21 mouse cellular contexts compared by ENCODE assay signal in genomic region chr9:32168546-32169137, GRCm38 (mm10). TPM values are rescaled to one million over a fixed set of nuclear protein-coding genes. Genes with fewer than 3 reads are reported as not detected.
DNase-seq lines count a peak whose midpoint lies in the region; ATAC-seq and TF ChIP-seq lines count a peak whose summit lies in the region.
"Had no signal": no experiment of that assay in that cellular context is flagged by ENCODE, and none has a peak within 500 bp of the region (broad histone marks: within the 10 kb centered on the region; RNA-seq: fewer than 3 reads in every experiment).

No protein-coding gene starts in this region.

- peak; percentile 59 for DNase-seq in midbrain, embryonic 11.5 days (ENCODE audit: low spot score, missing footprints)
- DNase-seq in kidney, postnatal 0 days (ENCODE audit: low spot score), result peak; percentile 10
- DNase-seq in kidney, postnatal 4 days, result peak; percentile 10 to 30
- no peak for DNase-seq in left cerebral cortex, adult 11 months (ENCODE audit: low spot score)
- no peak for DNase-seq in urinary bladder, postnatal 14 days (ENCODE audit: low spot score)
- no peak for DNase-seq in heart, postnatal 4 days
- DNase-seq: adrenal gland, postnatal 36 days; cerebellum, adult 2 months; cerebellum, postnatal 14 days; forebrain, postnatal 0 days; heart, adult 2 months; lung, postnatal 36 days had no signal

- no peak overlapping the region for H3K9ac ChIP-seq in midbrain, embryonic 11.5 days (ENCODE audit: low read length)
- no peak overlapping the region for H3K9ac ChIP-seq in midbrain, embryonic 16.5 days (ENCODE audit: low read depth, low read length)
- no peak overlapping the region for H3K9ac ChIP-seq in kidney, postnatal 0 days (ENCODE audit: low read depth, low read length)
- H3K9ac ChIP-seq: forebrain, postnatal 0 days; heart, embryonic 12.5 days; hindbrain, embryonic 14.5 days; limb, embryonic 12.5 days; liver, embryonic 15.5 days; midbrain, embryonic 13.5 days had no signal

- 94% methylated on average over 5 of the region's 5 CpGs for WGBS in midbrain, embryonic 11.5 days
- 98% methylated on average over 5 of the region's 5 CpGs for WGBS in midbrain, embryonic 16.5 days
- 85% methylated on average over 5 of the region's 5 CpGs for WGBS in kidney, postnatal 0 days

- no peak for ATAC-seq in midbrain, embryonic 11.5 days (ENCODE audit: low FRiP score)
- ATAC-seq in midbrain, embryonic 16.5 days, result no peak
- peak; percentile 79 for ATAC-seq in kidney, postnatal 0 days (replicated peaks; ENCODE audit: low FRiP score, low read depth)
- ATAC-seq: forebrain, postnatal 0 days; intestine, postnatal 0 days; midbrain, embryonic 13.5 days; Patski had no signal

- H3K4me1 ChIP-seq in midbrain, embryonic 11.5 days (ENCODE audit: control insufficient read depth, insufficient read depth, low read length), result no peaks in the 10 kb centered on the region
- peaks cover 2% of the 10 kb centered on the region; the same call in 1 of the 2 replicates for H3K4me1 ChIP-seq in midbrain, embryonic 16.5 days (ENCODE audit: control insufficient read depth, insufficient read depth, low read length)
- H3K4me1 ChIP-seq in kidney, postnatal 0 days (replicated peaks; ENCODE audit: insufficient read depth, low read length), result no peaks in the 10 kb centered on the region
- H3K4me1 ChIP-seq: limb, embryonic 12.5 days; midbrain, embryonic 13.5 days had no signal

- H3K27ac ChIP-seq in midbrain, embryonic 11.5 days (ENCODE audit: low read depth, low read length), result no peak overlapping the region
- H3K27ac ChIP-seq in midbrain, embryonic 16.5 days (ENCODE audit: low read length), result no peak overlapping the region
- H3K27ac ChIP-seq in kidney, postnatal 0 days, result peak overlapping the region; percentile 21; the same call in 1 of the 2 replicates
- H3K27ac ChIP-seq: heart, adult 2 months; hindbrain, embryonic 14.5 days; limb, embryonic 12.5 days; liver, embryonic 15.5 days; midbrain, embryonic 13.5 days had no signal

- no peaks in the 10 kb centered on the region for H3K36me3 ChIP-seq in midbrain, embryonic 11.5 days (ENCODE audit: control insufficient read depth, insufficient read depth, low read length)
- H3K36me3 ChIP-seq in midbrain, embryonic 16.5 days (ENCODE audit: control insufficient read depth, insufficient read depth, low read length), result 0 out of 2 replicates have a peak, but pooled peaks cover 2% of the 10 kb centered on the region
- H3K36me3 ChIP-seq in kidney, postnatal 0 days (ENCODE audit: insufficient read depth, low read length), result no peaks in the 10 kb centered on the region
- H3K36me3 ChIP-seq: liver, embryonic 15.5 days; midbrain, embryonic 13.5 days had no signal

- H3K4me3 ChIP-seq in midbrain, embryonic 11.5 days (ENCODE audit: low read depth, low read length), result no peak overlapping the region
- no peak overlapping the region for H3K4me3 ChIP-seq in midbrain, embryonic 16.5 days (ENCODE audit: low read depth, low read length)
- H3K4me3 ChIP-seq in kidney, postnatal 0 days (replicated peaks; ENCODE audit: low read depth, low read length), result no peak overlapping the region
- H3K4me3 ChIP-seq: erythroblast, embryonic 14.5 days; heart, adult 2 months; heart, embryonic 12.5 days; limb, embryonic 12.5 days; liver, embryonic 15.5 days; midbrain, embryonic 13.5 days had no signal

- TF ChIP-seq CTCF in kidney, postnatal 0 days (IDR thresholded peaks at IDR 0.05; ENCODE audit: low read depth), result no peak

- no peaks in the 10 kb centered on the region for H3K9me3 ChIP-seq in midbrain, embryonic 11.5 days (ENCODE audit: control insufficient read depth, low read length)
- no peaks in the 10 kb centered on the region for H3K9me3 ChIP-seq in midbrain, embryonic 16.5 days (replicated peaks; ENCODE audit: control insufficient read depth, low read length, poor library complexity, severe bottlenecking)
- no peaks in the 10 kb centered on the region for H3K9me3 ChIP-seq in kidney, postnatal 0 days (replicated peaks; ENCODE audit: low read length)
- H3K9me3 ChIP-seq: heart, embryonic 12.5 days; limb, embryonic 12.5 days; liver, embryonic 15.5 days; midbrain, embryonic 13.5 days had no signal

- no peaks in the 10 kb centered on the region for H3K27me3 ChIP-seq in midbrain, embryonic 11.5 days (ENCODE audit: control insufficient read depth, insufficient read depth, low read length)
- no peaks in the 10 kb centered on the region for H3K27me3 ChIP-seq in midbrain, embryonic 16.5 days (ENCODE audit: control insufficient read depth, insufficient read depth, low read depth, low read length)
- no peaks in the 10 kb centered on the region for H3K27me3 ChIP-seq in kidney, postnatal 0 days (ENCODE audit: insufficient read depth, low read length)
- H3K27me3 ChIP-seq: heart, embryonic 12.5 days; limb, embryonic 12.5 days; liver, embryonic 15.5 days; midbrain, embryonic 13.5 days; Patski had no signal

- H3K4me2 ChIP-seq in midbrain, embryonic 11.5 days, result no peak overlapping the region
- H3K4me2 ChIP-seq in midbrain, embryonic 16.5 days (ENCODE audit: low read length), result no peak overlapping the region
- no peak overlapping the region for H3K4me2 ChIP-seq in kidney, postnatal 0 days (ENCODE audit: low read length)
- H3K4me2 ChIP-seq: heart, embryonic 12.5 days; hindbrain, embryonic 14.5 days; limb, embryonic 12.5 days; liver, embryonic 15.5 days; midbrain, embryonic 13.5 days had no signal

RNA-seq across cellular contexts. Expression of gene Arhgap32, which starts 52.7 kb away (rescaled TPM):
- polyA plus RNA-seq in midbrain, embryonic 11.5 days (2014; fragmentation: Nextera tagmentation; extraction: Ambion mirVana), result 6.9 and 7.2 TPM in 2 replicates
- 10.9 and 11.3 TPM in 2 replicates for polyA plus RNA-seq in midbrain, embryonic 16.5 days (2015; fragmentation: Nextera tagmentation; extraction: Ambion mirVana)
- 9.4 and 10.1 TPM in 2 replicates for polyA plus RNA-seq in kidney, postnatal 0 days (2015; fragmentation: Nextera tagmentation; extraction: Ambion mirVana)
- 10 to 100 TPM; 41.0 to 43.9 TPM for total RNA-seq in heart, postnatal 4 days (2021)
- polyA plus RNA-seq: erythroblast, embryonic 14.5 days had no signal

Comparison
In these comparisons a context has a peak if more than half of its experiments do, and no peak if none do; other contexts are left out.
1. DNase-seq: peak in midbrain, embryonic 11.5 days (single experiment), kidney, postnatal 0 days (single experiment) and kidney, postnatal 4 days (2 of 2); none in left cerebral cortex, adult 11 months (single experiment), urinary bladder, postnatal 14 days (single experiment) and heart, postnatal 4 days (single experiment).